Mouse (Mus musculus) heart, embryonic 15.5 days (tissue): ENCODE data around the gene Zic5. TPM values are rescaled to one million over a fixed set of nuclear protein-coding genes. Genes with fewer than 3 reads are reported as not detected.

Experiments
- ATAC-seq: fragments of 200-750 bp; cut with Nextera tagmentation; replicated peaks from 2 replicates; pipeline ENCODE4 v1.8.0; 2017; ENCODE audit warnings: low read depth, moderate TSS enrichment; ENCODE audit not compliant: insufficient number of reproducible peaks, insufficient read depth, low FRiP score
- H3K27ac ChIP-seq: fragments of 300-500 bp; sonication (generic); 2 replicates; pipeline ENCODE4 v1.5.1; 2015; ENCODE audit warnings: mild to moderate bottlenecking, inconsistent platforms
- H3K27me3 ChIP-seq: fragments of 300-500 bp; sonication (generic); 2 replicates; pipeline ENCODE4 v1.6.1; 2015; ENCODE audit warnings: inconsistent platforms
- H3K36me3 ChIP-seq: fragments of 300-500 bp; sonication (generic); 2 replicates; pipeline ENCODE4 v1.6.1; 2015; ENCODE audit warnings: mild to moderate bottlenecking, inconsistent platforms
- H3K4me1 ChIP-seq: fragments of 300-500 bp; sonication (generic); replicated peaks from 2 replicates; pipeline ENCODE4 v1.6.1; 2015; ENCODE audit warnings: inconsistent platforms
- H3K4me2 ChIP-seq: fragments of 300-500 bp; sonication (generic); 2 replicates; pipeline ENCODE4 v1.6.1; 2015; ENCODE audit warnings: inconsistent platforms, mild to moderate bottlenecking, moderate library complexity
- H3K4me3 ChIP-seq: fragments of 300-500 bp; sonication (generic); 2 replicates; pipeline ENCODE4 v1.5.1; 2015; ENCODE audit warnings: mild to moderate bottlenecking, inconsistent platforms
- H3K9ac ChIP-seq: fragments of 300-500 bp; sonication (generic); 2 replicates; pipeline ENCODE4 v1.6.1; 2015; ENCODE audit warnings: mild to moderate bottlenecking, inconsistent platforms
- H3K9me3 ChIP-seq: fragments of 300-500 bp; sonication (generic); replicated peaks from 2 replicates; pipeline ENCODE4 v1.6.1; 2016; ENCODE audit warnings: inconsistent platforms
- WGBS: fragments of 180-500 bp; shearing (Covaris S2); methylation state at CpG from one replicate; pipeline ENCODE4 v1.1.7; 2015; ENCODE audit warnings: mixed read lengths; 5-methylcytosine and 5-hydroxymethylcytosine counted together
- polyA plus RNA-seq: library from polyadenylated mRNA; unstranded; fragments of >200 nt; fragmentation: Nextera tagmentation; extraction: Ambion mirVana; gene quantifications from 2 replicates; pipeline ENCODE4 v1.2.1, GENCODE M21; 2015

Gene Zic5
- polyA plus RNA-seq, 1 experiment from 2014 or later = 0.06 TPM

GRCm38 (mm10) chr14:122414786-122415185 is 50.7 kb downstream of the Zic5 start:
- no peaks in the 10 kb centered on the region for H3K36me3 ChIP-seq
- H3K9ac ChIP-seq = no peak overlapping the region
- no peaks in the 10 kb centered on the region for H3K4me1 ChIP-seq
- 82% methylated on average over 2 of the region's 2 CpGs for WGBS
- no peak overlapping the region for H3K27ac ChIP-seq
- H3K4me3 ChIP-seq = no peak overlapping the region
- peaks cover 21% of the 10 kb centered on the region for H3K27me3 ChIP-seq
- no peak for ATAC-seq
- H3K9me3 ChIP-seq = no peaks in the 10 kb centered on the region
- no peak overlapping the region for H3K4me2 ChIP-seq

GRCm38 (mm10) chr14:122413542-122413928 is 51.9 kb downstream of the Zic5 start:
- H3K27ac ChIP-seq = no peak overlapping the region
- no peaks in the 10 kb centered on the region for H3K4me1 ChIP-seq
- H3K36me3 ChIP-seq = no peaks in the 10 kb centered on the region
- WGBS = 80% methylated on average over 2 of the region's 2 CpGs
- no peak overlapping the region for H3K4me2 ChIP-seq
- no peak overlapping the region for H3K4me3 ChIP-seq
- ATAC-seq = no peak
- no peak overlapping the region for H3K9ac ChIP-seq
- H3K27me3 ChIP-seq = peaks cover 29% of the 10 kb centered on the region
- H3K9me3 ChIP-seq = no peaks in the 10 kb centered on the region

GRCm38 (mm10) chr14:122412841-122413541 is 52.5 kb downstream of the Zic5 start:
- WGBS = 79% methylated on average over 2 of the region's 2 CpGs
- peaks cover 32% of the 10 kb centered on the region for H3K27me3 ChIP-seq
- no peaks in the 10 kb centered on the region for H3K36me3 ChIP-seq
- no peak overlapping the region for H3K27ac ChIP-seq
- no peak overlapping the region for H3K9ac ChIP-seq
- H3K4me3 ChIP-seq = no peak overlapping the region
- no peak for ATAC-seq
- no peaks in the 10 kb centered on the region for H3K9me3 ChIP-seq
- no peak overlapping the region for H3K4me2 ChIP-seq
- no peaks in the 10 kb centered on the region for H3K4me1 ChIP-seq

Other genes with a start within 250 kb of the Zic5 start
- not detected in 2 replicates for gene Gm5089, start 14.6 kb downstream of the Zic5 start, polyA plus RNA-seq
- gene Zic2, start 9.8 kb upstream of the Zic5 start, polyA plus RNA-seq = not detected in 2 replicates
- gene Gm10837, start 24.9 kb upstream of the Zic5 start, polyA plus RNA-seq = not detected in 2 replicates
- 26.4 and 29.2 TPM in 2 replicates for gene Pcca, start 68.6 kb upstream of the Zic5 start, polyA plus RNA-seq